Mouse (Mus musculus): ENCODE measurements around the gene Tmem199. TPM values are rescaled to one million over a fixed set of nuclear protein-coding genes. Genes with fewer than 3 reads are reported as not detected.

The Tmem199 gene
- polyA plus RNA-seq, 1 experiment from 2014 or later = 61.9 TPM

- Histone ChIP-seq H3K9ac (ENCODE audit: low read depth, low read length) (no peak overlapping the region), H3K9me3 (ENCODE audit: control insufficient read depth, low read length) (no peaks in the 10 kb centered on the region), H3K27me3 (replicated peaks; ENCODE audit: control insufficient read depth, insufficient read depth, low read length) (no peaks in the 10 kb centered on the region), H3K27ac (ENCODE audit: low read depth, low read length) (no peak overlapping the region), H3K4me3 (ENCODE audit: low read depth, low read length) (no peak overlapping the region), H3K4me2 (no peak overlapping the region), H3K36me3 (ENCODE audit: control insufficient read depth, insufficient read depth, low read length) (peaks cover 37% of the 10 kb centered on the region), H3K4me1 (replicated peaks; ENCODE audit: control insufficient read depth, insufficient read depth, low read length) (peaks cover 7% of the 10 kb centered on the region)
- no peak for ATAC-seq (replicated peaks; ENCODE audit: low FRiP score)
- WGBS = 61% methylated on average over 2 of the region's 2 CpGs
- no peak for DNase-seq (ENCODE audit: low spot score)
These were observed 3.8 kb upstream of the Tmem199 start for GRCm38 (mm10) chr11:78515549-78516325.

GRCm38 (mm10) chr11:78513106-78513790 is 1.3 kb upstream of the Tmem199 start:
- peak overlapping the region; percentile 84 for H3K4me2 ChIP-seq
- H3K9ac ChIP-seq (ENCODE audit: low read depth, low read length) = peak overlapping the region; percentile 98
- no peak for DNase-seq (ENCODE audit: low spot score)
- H3K27me3 ChIP-seq (replicated peaks; ENCODE audit: control insufficient read depth, insufficient read depth, low read length) = no peaks in the 10 kb centered on the region
- peaks cover 32% of the 10 kb centered on the region for H3K36me3 ChIP-seq (ENCODE audit: control insufficient read depth, insufficient read depth, low read length)
- no peaks in the 10 kb centered on the region for H3K9me3 ChIP-seq (ENCODE audit: control insufficient read depth, low read length)
- H3K27ac ChIP-seq (ENCODE audit: low read depth, low read length) = no peak overlapping the region
- WGBS = 71% methylated on average over 3 of the region's 3 CpGs
- no peak for ATAC-seq (replicated peaks; ENCODE audit: low FRiP score)
- peaks cover 7% of the 10 kb centered on the region for H3K4me1 ChIP-seq (replicated peaks; ENCODE audit: control insufficient read depth, insufficient read depth, low read length)
- H3K4me3 ChIP-seq (ENCODE audit: low read depth, low read length) = peak overlapping the region; percentile 96

GRCm38 (mm10) chr11:78509148-78509547 is 2.8 kb downstream of the Tmem199 start:
- Histone ChIP-seq H3K4me3 (ENCODE audit: low read depth, low read length) (no peak overlapping the region), H3K9me3 (ENCODE audit: control insufficient read depth, low read length) (no peaks in the 10 kb centered on the region), H3K27me3 (replicated peaks; ENCODE audit: control insufficient read depth, insufficient read depth, low read length) (no peaks in the 10 kb centered on the region), H3K4me1 (replicated peaks; ENCODE audit: control insufficient read depth, insufficient read depth, low read length) (peaks cover 7% of the 10 kb centered on the region), H3K9ac (ENCODE audit: low read depth, low read length) (no peak overlapping the region), H3K36me3 (ENCODE audit: control insufficient read depth, insufficient read depth, low read length) (peaks cover 12% of the 10 kb centered on the region; the same call in 1 of the 2 replicates), H3K27ac (ENCODE audit: low read depth, low read length) (no peak overlapping the region), H3K4me2 (no peak overlapping the region)
- WGBS = 74% methylated on average over 5 of the region's 5 CpGs
- no peak for ATAC-seq (replicated peaks; ENCODE audit: low FRiP score)
- no peak for DNase-seq (ENCODE audit: low spot score)

- Histone ChIP-seq H3K27me3 (replicated peaks; ENCODE audit: control insufficient read depth, insufficient read depth, low read length) (peaks cover 4% of the 10 kb centered on the region), H3K4me1 (replicated peaks; ENCODE audit: control insufficient read depth, insufficient read depth, low read length) (no peaks in the 10 kb centered on the region), H3K4me2 (no peak overlapping the region), H3K4me3 (ENCODE audit: low read depth, low read length) (no peak overlapping the region), H3K36me3 (ENCODE audit: control insufficient read depth, insufficient read depth, low read length) (peaks cover 9% of the 10 kb centered on the region; the same call in 1 of the 2 replicates), H3K9ac (ENCODE audit: low read depth, low read length) (no peak overlapping the region), H3K27ac (ENCODE audit: low read depth, low read length) (no peak overlapping the region), H3K9me3 (ENCODE audit: control insufficient read depth, low read length) (no peaks in the 10 kb centered on the region)
- ATAC-seq (replicated peaks; ENCODE audit: low FRiP score) (no peak), DNase-seq (ENCODE audit: low spot score) (no peak)
- WGBS = 76% methylated on average over 3 of the region's 3 CpGs
These were observed 6.5 kb downstream of the Tmem199 start for GRCm38 (mm10) chr11:78505430-78505829.

GRCm38 (mm10) chr11:78502909-78503650 is 8.9 kb downstream of the Tmem199 start, which contains the start of gene Sebox:
Sebox (plus strand) TSS chr11:78503447.
- Histone ChIP-seq H3K27me3 (replicated peaks; ENCODE audit: control insufficient read depth, insufficient read depth, low read length) (peaks cover 23% of the 10 kb centered on the region), H3K4me3 (ENCODE audit: low read depth, low read length) (no peak within 1 kb of the TSS), H3K9ac (ENCODE audit: low read depth, low read length) (no peak within 1 kb of the TSS), H3K27ac (ENCODE audit: low read depth, low read length) (no peak within 1 kb of the TSS), H3K4me1 (replicated peaks; ENCODE audit: control insufficient read depth, insufficient read depth, low read length) (no peaks in the 10 kb centered on the region), H3K36me3 (ENCODE audit: control insufficient read depth, insufficient read depth, low read length) (peaks cover 5% of the 10 kb centered on the region; the same call in 1 of the 2 replicates), H3K4me2 (no peak within 1 kb of the TSS), H3K9me3 (ENCODE audit: control insufficient read depth, low read length) (no peaks in the 10 kb centered on the region)
- 66% methylated on average over 7 of the region's 7 CpGs for WGBS
- no peak for DNase-seq (ENCODE audit: low spot score)
- ATAC-seq (replicated peaks; ENCODE audit: low FRiP score) = no peak

GRCm38 (mm10) chr11:78501529-78501928 is 10.4 kb downstream of the Tmem199 start:
- peaks cover 32% of the 10 kb centered on the region for H3K27me3 ChIP-seq (replicated peaks; ENCODE audit: control insufficient read depth, insufficient read depth, low read length)
- ATAC-seq (replicated peaks; ENCODE audit: low FRiP score) (no peak), DNase-seq (ENCODE audit: low spot score) (no peak)
- no peak overlapping the region for H3K9ac ChIP-seq (ENCODE audit: low read depth, low read length)
- no peak overlapping the region for H3K27ac ChIP-seq (ENCODE audit: low read depth, low read length)
- peak overlapping the region; percentile 35 for H3K4me2 ChIP-seq
- H3K4me1 ChIP-seq (replicated peaks; ENCODE audit: control insufficient read depth, insufficient read depth, low read length) = peaks cover 7% of the 10 kb centered on the region
- H3K9me3 ChIP-seq (ENCODE audit: control insufficient read depth, low read length) = no peaks in the 10 kb centered on the region
- 67% methylated on average over 20 of the region's 20 CpGs for WGBS
- H3K36me3 ChIP-seq (ENCODE audit: control insufficient read depth, insufficient read depth, low read length) = no peaks in the 10 kb centered on the region
- no peak overlapping the region for H3K4me3 ChIP-seq (ENCODE audit: low read depth, low read length)

- peak overlapping the region; percentile 30 for H3K9ac ChIP-seq (ENCODE audit: low read depth, low read length)
- H3K36me3 ChIP-seq (ENCODE audit: control insufficient read depth, insufficient read depth, low read length) = no peaks in the 10 kb centered on the region
- H3K4me3 ChIP-seq (ENCODE audit: low read depth, low read length) = peak overlapping the region; percentile 37
- H3K4me2 ChIP-seq = peak overlapping the region; percentile 44
- WGBS = 68% methylated on average over 9 of the region's 9 CpGs
- H3K27ac ChIP-seq (ENCODE audit: low read depth, low read length) = peak overlapping the region; percentile 57; the same call in 1 of the 2 replicates
- peaks cover 41% of the 10 kb centered on the region for H3K27me3 ChIP-seq (replicated peaks; ENCODE audit: control insufficient read depth, insufficient read depth, low read length)
- ATAC-seq (replicated peaks; ENCODE audit: low FRiP score) = peak; percentile 29; the same call in 1 of the 2 replicates
- peaks cover 7% of the 10 kb centered on the region for H3K4me1 ChIP-seq (replicated peaks; ENCODE audit: control insufficient read depth, insufficient read depth, low read length)
- no peak for DNase-seq (ENCODE audit: low spot score)
- no peaks in the 10 kb centered on the region for H3K9me3 ChIP-seq (ENCODE audit: control insufficient read depth, low read length)
These were observed 11.3 kb downstream of the Tmem199 start for GRCm38 (mm10) chr11:78500623-78501202.

- peak overlapping the region; percentile 57 for H3K27ac ChIP-seq (ENCODE audit: low read depth, low read length)
- H3K36me3 ChIP-seq (ENCODE audit: control insufficient read depth, insufficient read depth, low read length) = no peaks in the 10 kb centered on the region
- peak overlapping the region; percentile 8; the same call in 1 of the 2 replicates for H3K9ac ChIP-seq (ENCODE audit: low read depth, low read length)
- H3K9me3 ChIP-seq (ENCODE audit: control insufficient read depth, low read length) = no peaks in the 10 kb centered on the region
- H3K4me3 ChIP-seq (ENCODE audit: low read depth, low read length) = peak overlapping the region; percentile 37
- peak overlapping the region; percentile 44 for H3K4me2 ChIP-seq
- WGBS = 39% methylated on average over 16 of the region's 16 CpGs
- DNase-seq (ENCODE audit: low spot score) (no peak), ATAC-seq (replicated peaks; ENCODE audit: low FRiP score) (no peak)
- peaks cover 51% of the 10 kb centered on the region for H3K27me3 ChIP-seq (replicated peaks; ENCODE audit: control insufficient read depth, insufficient read depth, low read length)
- H3K4me1 ChIP-seq (replicated peaks; ENCODE audit: control insufficient read depth, insufficient read depth, low read length) = peaks cover 7% of the 10 kb centered on the region
These were observed 12.4 kb downstream of the Tmem199 start for GRCm38 (mm10) chr11:78499543-78499942.

All from liver, embryonic 11.5 days (tissue).